Mouse (Mus musculus): ENCODE data around the gene Lrch1.

Gene Lrch1

DNA sequence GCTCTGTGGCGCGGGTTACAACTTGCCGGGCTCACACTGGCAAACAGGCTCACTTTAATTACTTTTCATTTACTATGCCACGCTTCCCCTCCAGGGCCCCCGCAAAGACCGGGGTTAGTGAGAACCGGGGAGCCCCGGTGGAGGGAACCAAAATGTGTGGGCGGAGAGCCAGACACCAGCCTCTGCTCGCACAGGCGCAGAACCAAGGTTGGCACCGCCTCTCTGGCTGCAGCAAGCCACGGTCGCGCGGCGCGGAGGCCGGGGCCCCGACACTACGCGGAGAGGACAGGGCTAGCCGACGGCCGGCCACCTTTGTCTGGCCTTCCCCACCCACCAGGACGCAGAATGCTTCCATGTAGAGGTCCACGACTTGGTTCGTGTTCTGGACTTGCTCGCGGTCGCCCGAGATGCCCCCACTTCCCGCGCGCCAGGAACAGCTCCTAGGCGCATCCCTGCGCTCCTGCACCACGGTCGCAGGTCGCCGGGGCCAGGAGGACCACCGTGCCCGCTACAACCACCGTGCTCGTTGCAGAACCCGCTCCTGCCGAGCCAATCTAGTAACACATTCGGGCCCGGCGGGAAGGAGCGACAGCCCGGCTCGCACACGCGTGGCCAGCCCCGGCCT lies 813 bp downstream of the Lrch1 start:
- peak; percentile 71 to 78 for DNase-seq (ENCODE audit: low spot score in 2 of 2)

DNA sequence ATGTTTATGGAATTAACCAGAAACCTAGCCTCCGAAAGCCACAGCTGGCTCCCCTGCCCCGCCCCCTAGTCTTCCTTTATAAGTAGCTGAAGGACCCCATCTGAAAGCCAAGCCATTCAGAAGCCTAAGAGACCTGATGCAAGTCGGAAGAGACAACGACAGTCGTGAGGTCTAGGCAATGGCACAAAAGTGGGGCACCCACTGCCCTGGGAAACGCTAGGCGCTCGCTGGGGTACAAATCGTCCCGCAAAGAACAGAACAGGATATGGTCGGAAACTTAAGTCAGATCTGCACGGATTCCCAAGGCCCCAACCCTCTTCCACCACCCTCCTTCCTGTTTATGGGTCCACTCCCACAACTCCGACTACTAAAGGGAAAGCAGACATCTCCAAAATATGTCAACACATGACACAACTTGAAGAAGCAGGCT lies 1.3 kb downstream of the Lrch1 start:
- DNase-seq (ENCODE audit: low spot score in 2 of 2), result no peak

- DNase-seq (ENCODE audit: low spot score in 2 of 2), result no peak
Measured at GRCm38 (mm10) chr14:74945266-74946215, 2.1 kb downstream of the Lrch1 start.

GRCm38 (mm10) chr14:74944128-74944755 lies 3.4 kb downstream of the Lrch1 start:
- no peak for DNase-seq (ENCODE audit: low spot score in 2 of 2)

DNA sequence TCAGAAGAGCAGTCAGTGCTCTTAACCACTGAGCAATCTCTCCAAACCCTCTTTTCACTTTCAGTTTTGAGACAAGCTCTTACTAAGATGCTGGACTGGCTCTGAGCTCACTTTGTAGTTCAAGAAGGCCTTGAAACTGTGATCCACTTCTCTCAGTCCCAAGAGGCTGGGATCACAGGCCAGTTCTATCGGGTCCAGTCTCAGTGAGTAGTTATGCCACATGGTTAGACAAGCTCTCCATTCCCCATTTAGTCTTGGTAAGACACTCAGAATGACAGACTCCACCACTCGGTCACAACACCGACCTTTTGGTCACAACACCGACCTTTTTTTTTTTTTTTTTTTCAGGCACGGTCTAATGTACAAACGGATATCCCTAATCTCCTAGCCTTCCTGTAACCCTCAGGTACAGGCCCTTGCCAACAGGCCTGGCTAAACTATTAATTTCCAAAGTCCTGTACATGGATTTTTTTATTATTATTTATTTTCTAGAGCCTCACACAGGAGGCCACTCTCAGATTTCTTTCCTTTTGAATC lies 4.0 kb downstream of the Lrch1 start:
- DNase-seq (ENCODE audit: low spot score in 2 of 2), result no peak

DNA sequence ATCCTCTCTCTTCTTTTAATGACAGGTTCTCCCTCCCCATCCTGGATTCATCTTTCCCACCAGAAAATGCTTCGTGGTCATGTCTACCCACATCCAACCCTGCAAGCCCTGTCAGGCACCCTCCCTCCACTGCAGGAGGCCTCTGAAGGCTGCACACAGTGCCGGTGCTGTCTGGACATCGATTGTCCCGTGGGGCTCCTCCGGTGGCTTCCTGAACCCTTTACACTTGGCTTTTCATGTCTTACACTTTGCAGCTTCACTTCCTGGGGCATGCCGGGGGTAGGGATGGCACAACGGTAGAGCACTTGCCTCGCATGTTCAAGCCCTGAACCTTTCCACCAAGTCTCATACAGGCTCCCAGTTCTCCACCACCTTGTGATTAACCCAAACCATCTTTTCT lies 4.7 kb downstream of the Lrch1 start:
- no peak for DNase-seq (ENCODE audit: low spot score in 2 of 2)

- DNase-seq (ENCODE audit: low spot score in 2 of 2), result no peak
Measured at GRCm38 (mm10) chr14:74941591-74941990, 6.1 kb downstream of the Lrch1 start.

DNA sequence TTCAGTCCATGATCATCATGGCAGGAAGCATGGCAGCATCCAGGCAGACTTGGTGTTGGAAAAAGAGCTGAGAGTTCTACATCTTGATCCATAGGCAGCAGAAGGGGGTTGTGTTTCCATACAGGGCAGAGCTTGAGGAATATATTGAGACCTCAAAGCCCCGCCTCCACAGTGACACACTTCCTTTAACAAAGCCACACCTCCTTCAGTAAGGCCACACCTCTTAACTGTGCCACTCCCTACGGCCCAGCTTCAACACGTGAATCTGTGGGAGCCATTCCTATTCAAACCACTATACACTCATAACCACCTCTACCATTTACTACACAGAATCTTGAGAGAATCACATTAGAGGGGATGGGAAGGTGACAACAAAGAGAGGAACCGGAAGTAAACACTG lies 6.9 kb downstream of the Lrch1 start:
- DNase-seq (ENCODE audit: low spot score in 2 of 2), result no peak

DNA sequence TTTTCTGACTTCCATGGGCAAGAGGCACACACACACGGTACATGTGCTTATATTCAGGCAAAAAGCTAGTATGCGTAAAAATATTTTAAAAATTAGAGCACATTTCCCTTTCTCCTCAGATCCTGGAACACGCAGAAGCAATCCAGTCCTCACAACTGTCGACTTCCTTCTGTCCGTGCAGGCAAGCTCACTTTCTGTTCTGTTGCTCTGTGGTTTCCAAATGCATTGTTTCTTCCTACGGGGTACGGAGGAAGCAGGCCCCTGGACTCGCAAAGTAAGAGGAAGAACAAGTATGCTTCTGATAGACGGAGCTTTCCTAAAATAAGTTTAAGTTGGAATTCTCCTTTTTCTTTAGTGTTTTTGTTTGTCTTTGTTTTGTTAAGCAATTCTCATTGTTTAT lies 8.3 kb downstream of the Lrch1 start:
- DNase-seq (ENCODE audit: low spot score in 2 of 2), result no peak

- DNase-seq (ENCODE audit: low spot score in 2 of 2), result no peak
Measured at GRCm38 (mm10) chr14:74938896-74939295, 8.8 kb downstream of the Lrch1 start.

GRCm38 (mm10) chr14:74936557-74937261 lies 11.0 kb downstream of the Lrch1 start:
- DNase-seq (ENCODE audit: low spot score in 2 of 2), result no peak

DNA sequence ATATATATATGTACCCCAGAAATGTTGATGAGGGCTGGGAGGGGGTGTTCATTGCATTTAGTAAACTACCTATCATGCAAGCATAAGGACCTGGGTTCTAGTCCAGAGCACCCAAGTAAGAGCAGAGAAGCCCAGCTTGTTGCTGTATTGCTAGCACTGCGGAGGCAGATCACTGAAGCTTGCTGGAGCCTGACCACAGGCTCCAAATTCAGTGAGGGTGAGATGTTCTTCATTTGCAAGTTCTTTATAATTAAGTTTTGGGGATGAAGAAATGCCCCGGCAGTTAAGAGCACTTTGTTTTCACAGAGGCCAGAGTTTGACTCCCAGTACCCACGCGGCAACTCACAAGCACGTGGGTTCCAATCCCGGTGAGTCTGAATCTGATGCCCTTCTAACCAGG lies 12.6 kb downstream of the Lrch1 start:
- no peak for DNase-seq (ENCODE audit: low spot score in 2 of 2)

GRCm38 (mm10) chr14:74933960-74934710 lies 13.5 kb downstream of the Lrch1 start:
- DNase-seq (ENCODE audit: low spot score in 2 of 2), result no peak

DNA sequence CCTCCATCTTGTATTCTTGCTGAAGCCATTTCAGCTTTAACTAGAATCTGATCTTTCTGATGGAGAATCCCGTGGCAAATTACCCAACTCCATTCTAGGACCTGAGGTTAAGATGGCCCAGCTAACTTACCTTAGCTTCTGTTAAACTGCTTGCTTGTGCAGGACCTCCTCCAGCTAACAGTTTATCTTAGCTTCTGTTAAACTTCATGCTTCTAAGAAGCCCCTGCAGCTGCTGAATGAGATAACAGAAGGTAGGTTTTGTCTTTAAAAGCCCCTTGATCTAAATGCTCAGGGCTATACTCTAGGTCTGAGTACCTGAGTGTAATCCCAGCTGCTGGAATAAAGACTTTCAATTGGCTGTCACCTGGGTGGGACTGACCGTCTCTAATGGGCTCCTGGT lies 17.9 kb downstream of the Lrch1 start:
- no peak for DNase-seq (ENCODE audit: low spot score in 2 of 2)

DNA sequence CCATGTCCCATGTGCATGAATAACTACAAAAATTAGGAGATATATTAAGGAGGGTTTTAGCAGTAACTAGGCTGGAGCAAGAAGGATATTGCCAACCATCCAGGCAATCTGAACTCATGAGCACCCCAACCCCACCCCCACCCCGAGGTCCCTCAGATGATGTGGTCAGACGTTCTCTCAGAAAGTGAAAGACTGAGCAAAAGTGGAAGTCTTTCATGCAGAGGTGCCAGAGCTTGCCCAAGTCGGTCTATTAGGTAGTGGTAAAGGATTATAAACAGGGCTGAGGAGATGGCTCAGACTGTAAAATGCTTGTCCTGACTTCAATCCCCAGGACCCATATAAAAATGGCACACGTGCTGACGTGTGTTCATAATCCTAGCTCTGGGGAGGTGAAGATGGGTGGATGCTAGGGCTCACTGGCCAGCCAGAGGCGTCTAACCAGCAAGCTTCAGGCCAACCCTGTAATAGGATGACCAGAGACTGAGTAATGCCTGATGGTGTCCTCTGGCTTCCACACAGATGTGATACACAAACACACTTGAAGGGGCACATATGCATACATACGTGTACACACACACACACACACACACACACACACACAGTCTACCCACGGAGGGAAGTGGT lies 18.8 kb downstream of the Lrch1 start:
- no peak for DNase-seq (ENCODE audit: low spot score in 2 of 2)

- no peak for DNase-seq (ENCODE audit: low spot score in 2 of 2)
Measured at GRCm38 (mm10) chr14:74926899-74927571, 20.6 kb downstream of the Lrch1 start.

DNA sequence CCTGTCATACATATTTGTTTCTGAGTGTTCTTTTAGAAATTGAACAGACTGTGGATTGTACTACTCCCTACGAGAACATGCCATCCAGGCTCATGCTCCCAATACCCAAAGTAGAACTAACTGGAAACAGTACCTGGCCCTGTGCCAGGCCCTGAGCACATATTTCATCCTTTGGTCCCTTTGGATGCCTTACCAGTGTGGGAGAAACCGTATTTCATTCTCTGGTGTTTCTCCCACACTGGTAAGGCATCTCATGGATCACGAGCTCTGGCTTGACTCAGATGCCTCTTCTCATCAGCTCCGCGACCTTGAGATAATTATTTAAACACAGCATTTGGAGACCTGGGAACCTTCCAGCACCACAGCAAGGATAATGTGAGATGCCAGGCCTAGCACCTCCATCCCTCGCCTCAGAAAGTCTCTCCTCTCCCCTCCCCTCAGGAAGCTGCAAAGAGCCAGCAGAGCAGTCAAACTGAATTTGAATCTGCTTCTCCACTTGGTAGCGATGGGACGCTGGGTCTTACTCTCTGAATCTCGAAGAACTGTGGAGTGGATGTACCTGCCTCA lies 21.6 kb downstream of the Lrch1 start:
- DNase-seq (ENCODE audit: low spot score in 2 of 2), result no peak

GRCm38 (mm10) chr14:74924521-74924920 lies 23.2 kb downstream of the Lrch1 start:
- no peak for DNase-seq (ENCODE audit: low spot score in 2 of 2)

- no peak for DNase-seq (ENCODE audit: low spot score in 2 of 2)
Measured at GRCm38 (mm10) chr14:74924031-74924430, 23.6 kb downstream of the Lrch1 start.

All from spleen, postnatal 14 days (tissue).